Mouse (Mus musculus) brain, embryonic 14.5 days (tissue): ENCODE data around the gene Fbxl5. TPM values are rescaled to one million over a fixed set of nuclear protein-coding genes. Genes with fewer than 3 reads are reported as not detected.

ENCODE experiments used
- DNase-seq: peaks from one replicate; pipeline ENCODE4 v3.0.0-alpha.2; 2011; ENCODE audit warnings: low read depth
- CTCF ChIP-seq: fragments of 200-500 bp; IDR thresholded peaks from 2 replicates; pipeline ENCODE4 v1.5.1; 2012; ENCODE audit warnings: inconsistent platforms, mild to moderate bottlenecking, moderate library complexity, borderline replicate concordance; ENCODE audit not compliant: insufficient read depth, insufficient read length; ENCODE audit errors: extremely low read depth
- POLR2A ChIP-seq: fragments of 200-500 bp; IDR thresholded peaks from 2 replicates; pipeline ENCODE4 v1.6.1; 2012; ENCODE audit warnings: mild to moderate bottlenecking, inconsistent platforms, borderline replicate concordance; ENCODE audit not compliant: poor library complexity, insufficient read depth, insufficient read length, severe bottlenecking; ENCODE audit errors: extremely low read depth
- polyA plus RNA-seq: library from polyadenylated mRNA; depleted of rRNA; stranded (reverse); fragments of >200 nt; gene quantifications from 2 replicates; pipeline ENCODE4 v1.2.3, GENCODE M21; 2012; rRNA removed

Gene Fbxl5
- polyA plus RNA-seq, result 51.5 and 53.7 TPM in 2 replicates

GRCm38 (mm10) chr5:43821538-43821937, at the start of gene Fbxl5:
Fbxl5 (minus strand) TSS chr5:43821638.
- DNase-seq, result no peak
- TF ChIP-seq POLR2A (no peak), CTCF (no peak)

GRCm38 (mm10) chr5:43868711-43869600, 47.5 kb upstream of the Fbxl5 start:
- DNase-seq, result peak; percentile 28
- TF ChIP-seq POLR2A (no peak), CTCF (no peak)

GRCm38 (mm10) chr5:43868253-43868652, 46.8 kb upstream of the Fbxl5 start, which contains the start of gene Cd38:
Cd38 (plus strand) TSS chr5:43868553.
- no peak for DNase-seq
- TF ChIP-seq POLR2A, result no peak
- TF ChIP-seq CTCF, result no peak

GRCm38 (mm10) chr5:43865316-43865715, 43.9 kb upstream of the Fbxl5 start:
- TF ChIP-seq CTCF, result no peak
- no peak for TF ChIP-seq POLR2A
- no peak for DNase-seq

- TF ChIP-seq POLR2A, result no peak
- TF ChIP-seq CTCF, result no peak
Observed at GRCm38 (mm10) chr5:43863642-43864041, 42.2 kb upstream of the Fbxl5 start.

GRCm38 (mm10) chr5:43860670-43861431, 39.4 kb upstream of the Fbxl5 start:
- no peak for TF ChIP-seq POLR2A
- DNase-seq, result no peak

More at GRCm38 (mm10) chr5:43863642-43864041, 42.2 kb upstream of the Fbxl5 start:
- DNase-seq, result no peak

- no peak for TF ChIP-seq POLR2A
- no peak for TF ChIP-seq CTCF
- no peak for DNase-seq
Observed at GRCm38 (mm10) chr5:43860096-43860495, 38.7 kb upstream of the Fbxl5 start.

GRCm38 (mm10) chr5:43859663-43860062, 38.2 kb upstream of the Fbxl5 start:
- no peak for DNase-seq
- no peak for TF ChIP-seq CTCF
- TF ChIP-seq POLR2A, result no peak

- no peak for TF ChIP-seq CTCF
- no peak for TF ChIP-seq POLR2A
- no peak for DNase-seq
Observed at GRCm38 (mm10) chr5:43855769-43856168, 34.3 kb upstream of the Fbxl5 start.

GRCm38 (mm10) chr5:43853868-43854488, 32.5 kb upstream of the Fbxl5 start:
- no peak for DNase-seq

More at GRCm38 (mm10) chr5:43853868-43854488, 32.5 kb upstream of the Fbxl5 start:
- TF ChIP-seq POLR2A (no peak), CTCF (no peak)
